Mouse (Mus musculus) kidney, embryonic 15.5 days (tissue): Measurements from ENCODE around the gene Ipo9. TPM values are rescaled to one million over a fixed set of nuclear protein-coding genes. Genes with fewer than 3 reads are reported as not detected.
"Not testable (repeated sequence)": the region's sequence is repeated elsewhere in the genome, so short reads cannot be mapped to it uniquely, and the experiment has no call there.

Experiments
- ATAC-seq: fragments of 200-750 bp; cut with Nextera tagmentation; replicated peaks from 2 replicates; pipeline ENCODE4 v1.8.0; 2017; ENCODE audit warnings: moderate TSS enrichment; ENCODE audit not compliant: low FRiP score
- H3K27ac ChIP-seq: fragments of 300-500 bp; sonication (generic); 2 replicates; pipeline ENCODE4 v1.5.1; 2015; ENCODE audit warnings: mild to moderate bottlenecking, inconsistent platforms
- H3K27me3 ChIP-seq: fragments of 300-500 bp; sonication (generic); 2 replicates; pipeline ENCODE4 v1.6.1; 2015; ENCODE audit warnings: inconsistent platforms
- H3K36me3 ChIP-seq: fragments of 300-500 bp; sonication (generic); 2 replicates; pipeline ENCODE4 v1.6.1; 2015; ENCODE audit warnings: inconsistent platforms
- H3K4me1 ChIP-seq: fragments of 300-500 bp; sonication (generic); 2 replicates; pipeline ENCODE4 v1.6.1; 2015; ENCODE audit warnings: inconsistent platforms
- H3K4me2 ChIP-seq: fragments of 300-500 bp; sonication (generic); 2 replicates; pipeline ENCODE4 v1.6.1; 2015; ENCODE audit warnings: moderate library complexity, mild to moderate bottlenecking, inconsistent platforms
- H3K4me3 ChIP-seq: fragments of 300-500 bp; sonication (generic); replicated peaks from 2 replicates; pipeline ENCODE4 v1.5.1; 2015; ENCODE audit warnings: mild to moderate bottlenecking, inconsistent platforms
- H3K9ac ChIP-seq: fragments of 300-500 bp; sonication (generic); 2 replicates; pipeline ENCODE4 v1.6.1; 2015; ENCODE audit warnings: mild to moderate bottlenecking, inconsistent platforms
- H3K9me3 ChIP-seq: fragments of 300-500 bp; sonication (generic); replicated peaks from 2 replicates; pipeline ENCODE4 v1.6.1; 2016; ENCODE audit warnings: inconsistent platforms
- WGBS: fragments of 180-500 bp; shearing (Covaris S2); methylation state at CpG from one replicate; pipeline ENCODE4 v1.1.7; 2015; ENCODE audit warnings: mixed read lengths; 5-methylcytosine and 5-hydroxymethylcytosine counted together
- polyA plus RNA-seq: library from polyadenylated mRNA; unstranded; fragments of >200 nt; fragmentation: Nextera tagmentation; extraction: Ambion mirVana; gene quantifications from 2 replicates; pipeline ENCODE4 v1.2.1, GENCODE M21; 2015

The Ipo9 gene
- polyA plus RNA-seq, 1 experiment from 2014 or later = 140 TPM

- H3K27me3 ChIP-seq = no peaks in the 10 kb centered on the region
- no peak for ATAC-seq
- no peak overlapping the region for H3K4me2 ChIP-seq
- peaks cover 48% of the 10 kb centered on the region for H3K36me3 ChIP-seq
- H3K9ac ChIP-seq = no peak overlapping the region
- H3K4me1 ChIP-seq = peaks cover 38% of the 10 kb centered on the region
- no peak overlapping the region for H3K4me3 ChIP-seq
- WGBS = 88% methylated on average over 10 of the region's 10 CpGs
- H3K9me3 ChIP-seq = no peaks in the 10 kb centered on the region
- no peak overlapping the region for H3K27ac ChIP-seq
Measured at GRCm38 (mm10) chr1:135426645-135427044, 3.7 kb downstream of the Ipo9 start.

- Histone ChIP-seq H3K27ac (no peak overlapping the region), H3K4me3 (no peak overlapping the region), H3K4me2 (no peak overlapping the region), H3K4me1 (peaks cover 12% of the 10 kb centered on the region; the same call in 1 of the 2 replicates), H3K9ac (no peak overlapping the region), H3K36me3 (peaks cover 80% of the 10 kb centered on the region), H3K27me3 (no peaks in the 10 kb centered on the region), H3K9me3 (no peaks in the 10 kb centered on the region)
- 91% methylated on average over 6 of the region's 6 CpGs for WGBS
- ATAC-seq = no peak
Measured at GRCm38 (mm10) chr1:135422772-135423171, 7.5 kb downstream of the Ipo9 start.

- no peaks in the 10 kb centered on the region for H3K9me3 ChIP-seq
- no peak overlapping the region for H3K4me3 ChIP-seq
- no peak for ATAC-seq
Measured at GRCm38 (mm10) chr1:135413996-135414395, 16.3 kb downstream of the Ipo9 start.

GRCm38 (mm10) chr1:135412130-135412529 lies 18.2 kb downstream of the Ipo9 start:
- H3K9me3 ChIP-seq = no peaks in the 10 kb centered on the region

More at GRCm38 (mm10) chr1:135413996-135414395, 16.3 kb downstream of the Ipo9 start:
- Histone ChIP-seq H3K4me1 (no peaks in the 10 kb centered on the region), H3K9ac (no peak overlapping the region), H3K27ac (no peak overlapping the region), H3K36me3 (peaks cover 97% of the 10 kb centered on the region), H3K4me2 (no peak overlapping the region), H3K27me3 (no peaks in the 10 kb centered on the region)

GRCm38 (mm10) chr1:135410967-135411366 lies 19.3 kb downstream of the Ipo9 start:
- 72% methylated on average over 2 of the region's 2 CpGs for WGBS
- no peaks in the 10 kb centered on the region for H3K4me1 ChIP-seq
- no peaks in the 10 kb centered on the region for H3K27me3 ChIP-seq
- H3K27ac ChIP-seq = peak overlapping the region; percentile 71; the same call in 1 of the 2 replicates
- H3K4me2 ChIP-seq = no peak overlapping the region
- H3K4me3 ChIP-seq = no peak overlapping the region
- H3K36me3 ChIP-seq = peaks cover 96% of the 10 kb centered on the region
- H3K9me3 ChIP-seq = no peaks in the 10 kb centered on the region
- no peak overlapping the region for H3K9ac ChIP-seq
- no peak for ATAC-seq

More at GRCm38 (mm10) chr1:135412130-135412529, 18.2 kb downstream of the Ipo9 start:
- WGBS = 86% methylated on average over 4 of the region's 4 CpGs
- Histone ChIP-seq H3K9ac (no peak overlapping the region), H3K4me3 (no peak overlapping the region), H3K4me2 (no peak overlapping the region), H3K27ac (peak overlapping the region; percentile 71; the same call in 1 of the 2 replicates), H3K27me3 (no peaks in the 10 kb centered on the region), H3K36me3 (peaks cover 96% of the 10 kb centered on the region), H3K4me1 (no peaks in the 10 kb centered on the region)
- ATAC-seq = no peak

- Histone ChIP-seq H3K36me3 (peaks cover 96% of the 10 kb centered on the region), H3K9me3 (no peaks in the 10 kb centered on the region), H3K27me3 (no peaks in the 10 kb centered on the region), H3K4me1 (no peaks in the 10 kb centered on the region), H3K9ac (no peak overlapping the region), H3K27ac (no peak overlapping the region), H3K4me3 (no peak overlapping the region), H3K4me2 (no peak overlapping the region)
- 96% methylated on average over 4 of the region's 4 CpGs for WGBS
- ATAC-seq = no peak
Measured at GRCm38 (mm10) chr1:135408973-135409372, 21.3 kb downstream of the Ipo9 start.

GRCm38 (mm10) chr1:135405356-135405755 lies 24.9 kb downstream of the Ipo9 start:
- H3K4me3 ChIP-seq = no peak overlapping the region
- ATAC-seq = no peak
- peaks cover 97% of the 10 kb centered on the region for H3K36me3 ChIP-seq
- H3K4me2 ChIP-seq = no peak overlapping the region
- H3K4me1 ChIP-seq = no peaks in the 10 kb centered on the region
- no peak overlapping the region for H3K9ac ChIP-seq
- H3K27me3 ChIP-seq = no peaks in the 10 kb centered on the region
- H3K27ac ChIP-seq = no peak overlapping the region
- WGBS = 89% methylated on average over 7 of the region's 7 CpGs
- no peaks in the 10 kb centered on the region for H3K9me3 ChIP-seq

- Histone ChIP-seq H3K27ac (no peak overlapping the region), H3K4me2 (no peak overlapping the region), H3K36me3 (peaks cover 97% of the 10 kb centered on the region), H3K9me3 (no peaks in the 10 kb centered on the region), H3K4me3 (no peak overlapping the region), H3K9ac (no peak overlapping the region), H3K4me1 (no peaks in the 10 kb centered on the region), H3K27me3 (no peaks in the 10 kb centered on the region)
- WGBS = 96% methylated on average over 3 of the region's 3 CpGs
- ATAC-seq = no peak
Measured at GRCm38 (mm10) chr1:135401452-135402110, 28.7 kb downstream of the Ipo9 start.

GRCm38 (mm10) chr1:135399466-135399865 lies 30.8 kb downstream of the Ipo9 start:
- no peak for ATAC-seq
- H3K4me3 ChIP-seq = no peak overlapping the region
- H3K9ac ChIP-seq = no peak overlapping the region
- H3K9me3 ChIP-seq = no peaks in the 10 kb centered on the region
- H3K36me3 ChIP-seq = peaks cover 96% of the 10 kb centered on the region
- no peak overlapping the region for H3K27ac ChIP-seq
- H3K27me3 ChIP-seq = no peaks in the 10 kb centered on the region
- H3K4me1 ChIP-seq = no peaks in the 10 kb centered on the region
- 93% methylated on average over 5 of the region's 5 CpGs for WGBS
- no peak overlapping the region for H3K4me2 ChIP-seq

GRCm38 (mm10) chr1:135385161-135385560 lies 45.1 kb downstream of the Ipo9 start:
- H3K9me3 ChIP-seq = no peaks in the 10 kb centered on the region
- peaks cover 84% of the 10 kb centered on the region for H3K36me3 ChIP-seq
- no peak overlapping the region for H3K27ac ChIP-seq
- H3K27me3 ChIP-seq = no peaks in the 10 kb centered on the region
- H3K4me3 ChIP-seq = no peak overlapping the region
- 87% methylated on average over 9 of the region's 9 CpGs for WGBS
- H3K4me2 ChIP-seq = no peak overlapping the region
- H3K9ac ChIP-seq = no peak overlapping the region
- ATAC-seq = no peak
- peaks cover 5% of the 10 kb centered on the region; the same call in 1 of the 2 replicates for H3K4me1 ChIP-seq

GRCm38 (mm10) chr1:135384171-135384570 lies 46.1 kb downstream of the Ipo9 start:
- WGBS = 95% methylated on average over 5 of the region's 5 CpGs
- Histone ChIP-seq H3K27ac (no peak overlapping the region), H3K27me3 (no peaks in the 10 kb centered on the region), H3K4me3 (no peak overlapping the region), H3K4me2 (no peak overlapping the region), H3K9ac (no peak overlapping the region), H3K36me3 (peaks cover 74% of the 10 kb centered on the region), H3K9me3 (no peaks in the 10 kb centered on the region), H3K4me1 (peaks cover 6% of the 10 kb centered on the region; the same call in 1 of the 2 replicates)
- no peak for ATAC-seq

- H3K4me2 ChIP-seq, ATAC-seq: not testable (repeated sequence)
Measured at GRCm38 (mm10) chr1:135381560-135381959, 48.7 kb downstream of the Ipo9 start.

More at GRCm38 (mm10) chr1:135381560-135381959, 48.7 kb downstream of the Ipo9 start:
- not testable (repeated sequence) for H3K4me3 ChIP-seq, H3K9me3 ChIP-seq, H3K27me3 ChIP-seq, H3K27ac ChIP-seq, H3K9ac ChIP-seq, H3K4me1 ChIP-seq
- 69% methylated on average over 6 of the region's 6 CpGs for WGBS
- peaks cover 48% of the 10 kb centered on the region for H3K36me3 ChIP-seq
